Mouse (Mus musculus) embryonic facial prominence, embryonic 10.5 days (tissue): Measurements from ENCODE around the gene Ccdc146. TPM values are rescaled to one million over a fixed set of nuclear protein-coding genes. Genes with fewer than 3 reads are reported as not detected.
A peak's percentile ranks its signal among the peaks of the same experiment; 100 is the strongest.

ENCODE experiments used
- DNase-seq: peaks from one replicate; pipeline ENCODE4 v3.0.0-alpha.2; 2017; ENCODE audit warnings: low spot score
- H3K27ac ChIP-seq: fragments of 300-500 bp; sonication (generic); replicated peaks from 2 replicates; pipeline ENCODE4 v1.5.1; 2016; ENCODE audit warnings: mild to moderate bottlenecking
- H3K27me3 ChIP-seq: fragments of 300-500 bp; sonication (generic); replicated peaks from 2 replicates; pipeline ENCODE4 v1.6.1; 2016; ENCODE audit warnings: low read depth, mild to moderate bottlenecking; ENCODE audit not compliant: poor library complexity, severe bottlenecking
- H3K36me3 ChIP-seq: fragments of 300-500 bp; sonication (generic); replicated peaks from 2 replicates; pipeline ENCODE4 v1.6.1; 2016; ENCODE audit warnings: mild to moderate bottlenecking, moderate library complexity
- H3K4me1 ChIP-seq: fragments of 300-500 bp; sonication (generic); 2 replicates; pipeline ENCODE4 v1.6.1; 2016
- H3K4me3 ChIP-seq: fragments of 300-500 bp; sonication (generic); 2 replicates; pipeline ENCODE4 v1.5.1; 2016; ENCODE audit warnings: mild to moderate bottlenecking, moderate library complexity
- H3K9me3 ChIP-seq: fragments of 300-500 bp; sonication (generic); 2 replicates; pipeline ENCODE4 v1.6.1; 2016; ENCODE audit warnings: mild to moderate bottlenecking
- WGBS: fragments of 180-500 bp; shearing (Covaris S2); methylation state at CpG from one replicate; pipeline ENCODE4 v1.1.7; 2016; 5-methylcytosine and 5-hydroxymethylcytosine counted together
- polyA plus RNA-seq: library from polyadenylated mRNA; unstranded; fragments of >200 nt; fragmentation: Nextera tagmentation; extraction: Ambion mirVana; gene quantifications from 2 replicates; pipeline ENCODE4 v1.2.1, GENCODE M21; 2016

The Ccdc146 gene
- polyA plus RNA-seq, 1 experiment from 2014 or later: not detected

DNA sequence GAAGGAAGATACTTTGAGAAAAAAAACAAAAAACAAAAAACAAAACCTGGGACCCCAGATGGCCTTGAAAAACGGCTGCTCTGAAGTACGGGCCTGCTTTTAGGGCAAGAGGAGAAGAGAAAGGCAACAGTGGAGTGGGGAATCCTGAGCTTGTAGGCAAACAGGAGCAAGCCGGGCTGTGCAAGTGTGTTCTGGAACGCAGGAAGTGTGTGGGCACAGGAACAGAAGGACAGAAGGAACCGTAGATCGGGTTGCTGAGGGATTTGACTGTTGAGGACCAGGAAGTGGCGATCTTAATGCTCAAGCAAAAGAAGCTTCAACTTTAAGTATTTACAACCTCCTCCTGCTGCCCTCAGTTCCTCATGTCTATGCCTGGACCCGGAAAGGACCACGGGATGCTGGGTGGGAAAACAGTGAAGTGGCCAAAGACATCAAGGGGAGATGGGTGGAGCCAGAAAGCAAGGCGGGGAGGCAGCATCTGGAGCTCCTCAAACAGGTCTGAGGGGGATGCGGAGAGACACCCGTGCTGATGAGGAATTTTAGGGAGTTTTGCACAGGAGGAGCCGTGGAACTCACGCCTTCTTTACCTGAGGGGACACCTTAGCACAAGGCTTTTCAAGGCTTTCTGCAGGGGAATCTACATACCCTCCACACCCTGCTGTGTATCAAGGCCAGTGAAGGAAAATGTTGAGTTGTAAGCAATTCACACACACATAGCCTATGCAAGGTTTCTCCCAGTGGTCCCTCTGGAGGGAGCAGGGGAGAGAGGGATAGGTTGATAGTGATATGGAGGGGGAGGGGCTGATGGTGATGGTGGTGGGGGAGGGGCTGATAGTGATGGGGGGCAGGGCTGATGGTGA is 40.9 kb downstream of the Ccdc146 start:
- Histone ChIP-seq H3K9me3 (no peaks in the 10 kb centered on the region), H3K36me3 (no peaks in the 10 kb centered on the region), H3K4me3 (no peak overlapping the region), H3K27me3 (no peaks in the 10 kb centered on the region), H3K27ac (peak overlapping the region; percentile 30; the same call in 1 of the 2 replicates), H3K4me1 (peaks cover 25% of the 10 kb centered on the region)
- WGBS: 42% methylated on average over 14 of the region's 14 CpGs
- DNase-seq: no peak

DNA sequence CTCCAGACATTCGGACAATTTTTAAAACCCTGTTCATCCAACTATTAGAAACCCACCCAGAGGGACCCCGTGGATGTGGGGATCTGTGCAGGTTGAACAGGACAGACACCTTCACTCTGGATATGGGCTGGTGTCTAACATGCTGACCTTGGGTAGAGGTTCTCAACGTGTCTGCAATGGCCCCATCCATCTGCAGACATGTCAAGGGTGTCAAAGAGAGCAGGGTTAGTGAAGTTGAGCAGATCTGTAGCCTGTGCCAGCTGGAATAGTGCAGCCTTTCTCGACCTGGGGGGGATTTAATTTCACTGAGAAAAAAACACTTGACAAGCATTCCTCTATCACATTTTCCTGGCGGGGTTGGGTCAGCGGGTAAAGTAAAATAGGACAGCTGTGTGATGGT is 41.8 kb downstream of the Ccdc146 start:
- Histone ChIP-seq H3K27ac (no peak overlapping the region), H3K36me3 (no peaks in the 10 kb centered on the region), H3K27me3 (no peaks in the 10 kb centered on the region), H3K4me3 (no peak overlapping the region), H3K9me3 (no peaks in the 10 kb centered on the region), H3K4me1 (peaks cover 25% of the 10 kb centered on the region)
- WGBS: 76% methylated on average over 6 of the region's 6 CpGs
- DNase-seq: no peak

DNA sequence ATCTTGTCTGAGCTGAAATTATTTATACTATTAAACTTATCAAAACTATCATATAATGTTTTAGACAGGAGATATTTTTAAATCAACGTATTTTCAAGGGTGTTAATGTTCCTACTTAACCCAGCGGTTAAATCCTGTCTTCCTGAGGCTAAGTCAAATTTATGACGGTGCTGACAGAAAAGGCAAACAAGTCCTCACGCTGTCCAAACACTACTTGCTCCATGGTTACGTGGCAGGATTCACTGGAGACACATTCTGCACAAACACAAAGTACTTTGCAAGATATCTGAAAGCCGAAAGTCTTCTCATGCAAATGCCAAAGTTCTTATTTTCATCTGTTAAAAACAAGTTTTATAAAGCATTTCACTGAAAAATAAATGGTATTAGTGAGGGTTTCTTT is 42.5 kb downstream of the Ccdc146 start:
- DNase-seq: no peak
- Histone ChIP-seq H3K9me3 (no peaks in the 10 kb centered on the region), H3K4me1 (peaks cover 25% of the 10 kb centered on the region), H3K27me3 (no peaks in the 10 kb centered on the region), H3K27ac (no peak overlapping the region), H3K36me3 (no peaks in the 10 kb centered on the region), H3K4me3 (no peak overlapping the region)
- 74% methylated on average over 6 of the region's 6 CpGs for WGBS

DNA sequence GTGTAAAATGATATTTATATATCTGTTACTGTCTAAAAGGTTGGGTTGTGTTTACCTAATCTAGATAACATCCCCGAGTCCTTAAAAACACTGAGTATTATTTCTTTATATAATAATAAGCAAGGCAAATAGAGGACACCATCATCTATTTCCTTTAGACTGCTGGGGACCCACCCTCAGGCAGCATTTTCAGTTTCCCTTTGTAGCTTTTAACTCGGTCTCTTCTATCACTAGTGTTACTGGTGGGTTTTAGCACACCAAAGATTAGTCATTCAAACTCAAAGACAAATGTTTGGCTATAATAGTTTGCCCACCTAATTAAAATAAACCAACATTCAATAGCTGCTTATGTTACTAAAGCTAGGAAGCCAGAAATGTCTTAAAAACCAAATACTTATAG is 46.1 kb downstream of the Ccdc146 start:
- Histone ChIP-seq H3K36me3 (no peaks in the 10 kb centered on the region), H3K4me3 (no peak overlapping the region), H3K4me1 (peaks cover 15% of the 10 kb centered on the region), H3K27ac (no peak overlapping the region), H3K9me3 (no peaks in the 10 kb centered on the region), H3K27me3 (peaks cover 9% of the 10 kb centered on the region)
- no peak for DNase-seq
- WGBS: 76% methylated on average over 2 of the region's 2 CpGs

DNA sequence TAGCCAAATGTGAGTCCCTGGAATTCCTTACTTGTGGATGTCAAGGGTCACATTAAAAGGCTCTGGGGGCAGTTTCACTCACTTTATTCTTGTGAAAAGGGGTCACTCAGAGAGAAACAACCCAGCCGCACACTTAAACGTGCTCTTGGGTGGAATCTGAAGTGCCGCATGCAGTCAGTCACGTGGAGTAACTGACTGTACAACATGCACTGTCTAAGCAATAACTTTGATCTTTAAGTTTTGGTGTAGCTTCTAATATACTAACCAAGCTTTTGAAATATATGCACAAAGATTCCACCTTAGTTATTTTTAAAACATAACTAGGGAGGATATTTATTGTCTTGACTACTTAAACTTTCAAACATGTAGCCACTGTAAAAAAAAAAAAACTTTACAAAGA is 47.5 kb downstream of the Ccdc146 start:
- H3K36me3 ChIP-seq: no peaks in the 10 kb centered on the region
- 70% methylated on average over 4 of the region's 4 CpGs for WGBS
- H3K27me3 ChIP-seq: peaks cover 19% of the 10 kb centered on the region
- H3K4me1 ChIP-seq: peaks cover 18% of the 10 kb centered on the region
- H3K27ac ChIP-seq: no peak overlapping the region
- H3K4me3 ChIP-seq: no peak overlapping the region
- no peaks in the 10 kb centered on the region for H3K9me3 ChIP-seq
- DNase-seq: no peak

DNA sequence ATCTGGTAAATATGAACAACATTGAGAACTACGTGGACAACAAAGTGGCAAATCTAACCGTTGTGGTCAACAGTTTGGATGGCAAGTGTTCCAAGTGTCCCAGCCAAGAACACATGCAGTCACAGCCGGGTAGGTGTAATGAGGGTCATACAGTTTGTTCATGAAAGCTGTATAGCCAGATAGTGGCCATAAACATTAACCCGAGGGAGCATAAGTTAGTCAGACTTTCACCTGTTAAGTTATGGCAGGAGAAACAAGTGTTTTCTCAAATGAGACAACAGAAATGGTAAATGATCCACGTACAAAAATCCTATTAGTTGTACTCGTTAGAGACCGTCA is 51.3 kb downstream of the Ccdc146 start:
- Histone ChIP-seq H3K36me3 (no peaks in the 10 kb centered on the region), H3K4me3 (peak overlapping the region; percentile 69), H3K9me3 (no peaks in the 10 kb centered on the region), H3K27ac (peak overlapping the region; percentile 82; the same call in 1 of the 2 replicates), H3K27me3 (peaks cover 25% of the 10 kb centered on the region), H3K4me1 (peaks cover 13% of the 10 kb centered on the region)
- 78% methylated on average over 7 of the region's 7 CpGs for WGBS
- no peak for DNase-seq

DNA sequence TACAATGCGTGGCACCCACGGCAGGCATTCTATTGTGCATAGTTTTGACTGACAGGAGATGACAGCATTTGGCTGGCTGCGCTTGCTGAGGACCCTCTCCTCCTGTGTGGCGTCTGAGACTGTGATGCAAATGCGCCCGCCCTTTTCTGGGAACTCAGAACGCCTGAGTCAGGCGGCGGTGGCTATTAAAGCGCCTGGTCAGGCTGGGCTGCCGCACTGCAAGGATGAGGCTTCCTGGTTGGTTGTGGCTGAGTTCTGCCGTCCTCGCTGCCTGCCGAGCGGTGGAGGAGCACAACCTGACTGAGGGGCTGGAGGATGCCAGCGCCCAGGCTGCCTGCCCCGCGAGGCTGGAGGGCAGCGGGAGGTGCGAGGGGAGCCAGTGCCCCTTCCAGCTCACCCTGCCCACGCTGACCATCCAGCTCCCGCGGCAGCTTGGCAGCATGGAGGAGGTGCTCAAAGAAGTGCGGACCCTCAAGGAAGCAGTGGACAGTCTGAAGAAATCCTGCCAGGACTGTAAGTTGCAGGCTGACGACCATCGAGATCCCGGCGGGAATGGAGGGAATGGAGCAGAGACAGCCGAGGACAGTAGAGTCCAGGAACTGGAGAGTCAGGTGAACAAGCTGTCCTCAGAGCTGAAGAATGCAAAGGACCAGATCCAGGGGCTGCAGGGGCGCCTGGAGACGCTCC is 51.8 kb downstream of the Ccdc146 start, which contains the start of gene Fgl2:
Gene Fgl2 (plus strand): TSS at position 150 of the 687 bp plus-strand sequence.
- Histone ChIP-seq H3K27me3 (peaks cover 25% of the 10 kb centered on the region), H3K27ac (peak within 1 kb of the TSS; percentile 82), H3K9me3 (no peaks in the 10 kb centered on the region), H3K4me3 (peak within 1 kb of the TSS; percentile 69), H3K4me1 (peaks cover 13% of the 10 kb centered on the region), H3K36me3 (no peaks in the 10 kb centered on the region)
- 6% methylated on average over 31 of the region's 31 CpGs for WGBS
- peak; percentile 75 for DNase-seq

DNA sequence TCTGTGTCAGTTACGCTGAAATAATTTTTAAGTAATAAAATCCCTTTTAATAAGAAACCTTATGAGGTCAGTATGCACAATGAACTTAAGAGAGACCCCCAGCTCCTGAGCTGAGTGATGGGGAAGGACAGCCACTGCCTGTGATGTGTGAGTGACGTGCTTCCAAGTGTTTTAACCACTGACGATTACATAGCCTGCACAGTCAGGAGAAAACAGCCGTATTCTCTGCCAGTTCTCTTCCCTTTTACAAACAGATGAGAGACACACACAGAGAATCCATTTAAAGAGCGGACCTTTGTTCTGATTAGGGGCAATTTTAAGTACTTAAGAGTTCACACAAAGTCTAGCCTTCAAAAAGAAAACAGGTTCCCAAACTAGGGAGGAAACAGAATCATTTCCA is 52.6 kb downstream of the Ccdc146 start:
- Histone ChIP-seq H3K36me3 (no peaks in the 10 kb centered on the region), H3K4me3 (peak overlapping the region; percentile 69), H3K27ac (no peak overlapping the region), H3K4me1 (peaks cover 14% of the 10 kb centered on the region), H3K27me3 (peaks cover 25% of the 10 kb centered on the region), H3K9me3 (no peaks in the 10 kb centered on the region)
- DNase-seq: no peak
- WGBS: 39% methylated on average over 5 of the region's 5 CpGs

DNA sequence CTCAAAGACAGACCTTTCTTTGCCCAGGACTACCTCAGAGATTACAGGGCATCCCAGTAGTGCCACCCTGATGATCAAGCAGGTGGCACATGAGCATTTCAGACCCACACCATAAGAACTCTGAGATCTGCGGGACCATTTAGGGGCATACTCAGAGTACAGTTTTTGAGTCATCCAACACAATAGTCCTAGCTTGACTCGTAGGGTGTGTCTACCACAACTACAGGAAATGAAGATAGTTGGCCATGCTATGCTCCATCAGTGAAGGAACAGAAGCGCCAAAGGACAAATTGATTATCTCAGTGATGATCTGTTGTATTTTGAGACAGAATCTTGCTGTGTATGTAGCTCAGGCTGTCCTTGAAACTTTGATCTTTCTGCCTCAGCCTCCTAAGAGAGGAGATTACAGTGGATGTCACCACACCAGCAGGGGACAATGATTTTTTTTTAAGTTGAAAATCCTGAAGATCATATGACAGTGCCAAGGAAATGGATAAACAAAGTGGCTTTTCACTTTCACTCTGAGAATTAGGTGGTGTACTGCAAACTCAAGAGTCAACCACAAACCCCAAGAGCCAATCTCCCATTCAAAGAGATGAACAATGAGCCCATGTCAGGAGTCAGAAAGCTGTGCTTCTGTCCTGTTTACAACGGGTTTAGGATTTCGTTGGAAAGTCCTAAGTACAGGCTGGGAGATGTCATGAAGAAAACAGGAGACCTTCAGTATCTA is 54.1 kb downstream of the Ccdc146 start:
- H3K27me3 ChIP-seq: peaks cover 25% of the 10 kb centered on the region
- H3K9me3 ChIP-seq: no peaks in the 10 kb centered on the region
- 90% methylated on average over 5 of the region's 5 CpGs for WGBS
- no peak for DNase-seq
- no peaks in the 10 kb centered on the region for H3K36me3 ChIP-seq
- no peak overlapping the region for H3K27ac ChIP-seq
- no peak overlapping the region for H3K4me3 ChIP-seq
- peaks cover 16% of the 10 kb centered on the region for H3K4me1 ChIP-seq

DNA sequence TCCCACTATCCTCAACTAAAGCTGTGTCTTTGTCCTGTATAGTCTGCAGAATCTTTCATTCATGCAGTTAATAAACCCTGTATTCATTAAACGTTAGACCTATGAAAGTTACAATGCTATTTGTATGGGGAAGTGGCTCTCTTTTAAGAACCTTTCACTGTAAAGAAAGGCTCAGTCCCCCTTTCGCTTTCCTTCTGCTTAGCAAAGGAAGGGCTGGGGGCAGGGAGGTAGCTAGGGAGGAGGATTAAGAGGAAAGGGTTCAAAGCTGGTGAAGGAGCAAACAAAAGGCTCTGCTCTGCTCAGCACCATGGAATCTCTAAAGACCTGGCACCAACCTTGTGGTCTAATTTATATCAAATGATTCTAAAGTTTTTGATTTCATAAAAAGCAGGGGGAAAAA is 57.0 kb downstream of the Ccdc146 start:
- 23% methylated on average over 2 of the region's 2 CpGs for WGBS
- no peak for DNase-seq
- no peaks in the 10 kb centered on the region for H3K36me3 ChIP-seq
- no peak overlapping the region for H3K4me3 ChIP-seq
- peaks cover 10% of the 10 kb centered on the region for H3K4me1 ChIP-seq
- H3K27ac ChIP-seq: no peak overlapping the region
- peaks cover 7% of the 10 kb centered on the region for H3K27me3 ChIP-seq
- no peaks in the 10 kb centered on the region for H3K9me3 ChIP-seq

DNA sequence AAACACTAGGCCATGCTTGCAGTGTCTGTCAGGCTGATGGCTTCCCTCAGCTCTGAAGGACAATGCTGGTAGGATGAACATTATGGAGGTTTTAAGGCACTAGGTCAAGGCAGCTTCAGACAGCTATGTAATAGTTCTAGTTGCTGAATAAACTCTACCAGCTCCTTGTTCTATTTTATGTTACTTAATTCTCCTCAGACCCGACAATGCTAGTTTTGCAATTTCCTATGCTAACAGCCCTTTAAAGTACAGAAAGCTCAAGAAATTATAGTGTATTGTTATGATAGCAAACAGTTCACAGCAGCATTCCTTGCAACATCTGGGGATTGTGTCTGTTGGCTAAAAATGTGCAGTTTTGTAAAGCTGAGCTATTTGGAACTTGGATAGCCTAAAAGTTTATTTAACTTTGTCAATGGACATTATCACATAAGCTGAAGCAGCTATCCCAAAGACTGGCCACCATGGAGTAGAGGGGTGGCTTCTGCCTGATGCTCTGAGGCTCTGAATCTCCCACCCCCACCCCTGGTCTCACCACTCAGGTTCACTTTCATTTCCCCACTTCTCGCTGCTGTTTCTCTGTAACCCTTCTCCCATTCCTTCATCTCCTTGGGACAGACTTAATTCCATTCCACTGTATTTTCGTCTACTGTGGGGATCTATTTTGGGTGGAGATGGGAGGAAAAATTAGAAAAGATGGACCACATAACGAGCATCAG is 58.0 kb downstream of the Ccdc146 start:
- H3K27ac ChIP-seq: no peak overlapping the region
- 63% methylated on average over 4 of the region's 4 CpGs for WGBS
- DNase-seq: no peak

DNA sequence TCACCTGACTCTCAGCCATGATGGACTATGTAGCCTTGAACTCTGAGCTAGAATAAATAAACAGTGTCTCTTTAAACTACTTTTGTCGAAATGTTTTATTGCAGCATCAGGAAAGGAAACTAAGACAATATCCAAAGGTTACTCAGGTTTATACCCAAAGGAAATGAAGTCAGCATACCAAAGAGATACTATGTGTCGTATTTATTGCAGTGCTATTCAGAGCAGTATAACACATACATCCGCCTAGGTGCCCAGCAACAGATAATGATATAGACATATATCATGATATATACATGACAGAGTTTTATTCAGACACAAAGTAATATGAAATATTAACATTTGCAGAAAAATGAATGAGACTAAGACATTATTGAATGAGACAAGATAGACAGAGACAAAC is 61.1 kb downstream of the Ccdc146 start:
- Histone ChIP-seq H3K27ac (no peak overlapping the region), H3K27me3 (no peaks in the 10 kb centered on the region), H3K9me3 (no peaks in the 10 kb centered on the region), H3K36me3 (no peaks in the 10 kb centered on the region), H3K4me3 (no peak overlapping the region), H3K4me1 (peaks cover 3% of the 10 kb centered on the region; the same call in 1 of the 2 replicates)
- WGBS: 87% methylated on average over 3 of the region's 3 CpGs
- no peak for DNase-seq

More for the DNA sequence above, 58.0 kb downstream of the Ccdc146 start:
- H3K4me3 ChIP-seq: no peak overlapping the region
- H3K4me1 ChIP-seq: peaks cover 3% of the 10 kb centered on the region; the same call in 1 of the 2 replicates
- peaks cover 4% of the 10 kb centered on the region; the same call in 1 of the 2 replicates for H3K27me3 ChIP-seq
- no peaks in the 10 kb centered on the region for H3K36me3 ChIP-seq
- H3K9me3 ChIP-seq: no peaks in the 10 kb centered on the region
